Comparison of ENCODE assay signal across 8 mouse cellular contexts in the genomic region with DNA sequence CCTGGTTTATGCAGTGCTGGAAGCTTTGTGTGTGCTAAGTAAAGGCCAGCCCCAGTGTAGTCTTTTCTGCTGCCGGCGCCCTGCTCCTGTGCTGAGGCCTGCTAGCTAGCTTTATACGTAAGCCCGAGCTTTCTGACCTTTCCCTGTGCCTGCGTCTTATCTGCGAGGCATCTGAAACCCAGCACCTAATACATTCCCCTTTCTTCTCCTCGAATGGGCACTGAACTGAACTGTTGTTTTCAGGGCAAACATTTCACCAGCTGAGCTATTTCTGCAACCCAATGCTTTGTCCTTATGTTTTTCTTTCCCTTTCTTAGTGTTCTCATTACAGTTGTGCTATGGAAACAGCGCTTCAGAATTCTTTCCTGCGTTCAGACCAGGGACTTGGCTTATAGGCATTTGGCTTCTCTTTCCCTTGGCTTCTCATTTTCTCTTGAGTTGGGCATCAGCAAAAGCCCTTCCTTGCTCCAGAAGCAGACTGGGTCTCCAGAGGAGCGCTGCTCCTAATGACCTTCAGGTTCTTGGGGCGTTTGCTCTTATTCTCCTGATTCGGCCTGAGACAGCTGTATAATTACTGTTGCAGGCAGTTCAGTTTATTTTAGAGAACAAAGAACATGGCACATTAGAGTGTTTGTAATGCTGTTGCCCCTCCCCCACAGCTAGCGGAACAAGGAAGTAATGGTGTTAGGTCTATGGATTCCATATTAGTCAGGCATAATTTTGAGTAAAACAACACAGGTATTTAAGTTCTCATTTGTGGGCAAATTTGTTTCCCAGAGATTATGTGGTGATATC.
A peak's percentile ranks its signal among the peaks of the same experiment; 100 is the strongest.
DNase-seq lines count a peak whose midpoint lies in the region; ATAC-seq and TF ChIP-seq lines count a peak whose summit lies in the region.

No protein-coding gene starts in this region.

- H3K4me2 ChIP-seq in heart, embryonic 14.5 days (ENCODE audit: low read length): peak overlapping the region; percentile 35
- peak overlapping the region; percentile 42 for H3K4me2 ChIP-seq in limb, embryonic 13.5 days (replicated peaks)
- no peak overlapping the region for H3K4me2 ChIP-seq in neural tube, embryonic 14.5 days (ENCODE audit: low read depth, low read length)

- ATAC-seq in G1E (ENCODE audit: extremely low read depth, insufficient number of reproducible peaks, low FRiP score, poor library complexity, severe bottlenecking): peak; percentile 51; the same call in 1 of the 2 replicates
- no peak for ATAC-seq in heart, embryonic 14.5 days (ENCODE audit: insufficient number of reproducible peaks, insufficient read depth, low FRiP score, low read depth)
- no peak for ATAC-seq in limb, embryonic 13.5 days (ENCODE audit: low FRiP score, low read depth)
- ATAC-seq in neural tube, embryonic 14.5 days (ENCODE audit: low read depth): peak; percentile 25; the same call in 1 of the 2 replicates

- 31% methylated on average over 13 of the region's 13 CpGs for WGBS in heart, embryonic 14.5 days
- WGBS in limb, embryonic 13.5 days: 19% methylated on average over 13 of the region's 13 CpGs
- 18% methylated on average over 13 of the region's 13 CpGs for WGBS in neural tube, embryonic 14.5 days

- peak; percentile 18 to 37 for DNase-seq in adrenal gland, postnatal 36 days
- no peak for DNase-seq in adrenal gland, postnatal 10 days
- DNase-seq in G1E (ENCODE audit: low spot score): no peak
- no peak for DNase-seq in gastrocnemius, postnatal 10 days
- no peak for DNase-seq in left cerebral cortex, postnatal 25 days (ENCODE audit: low spot score in 2 of 2)

- H3K4me3 ChIP-seq in G1E (ENCODE audit: low read depth, low read length): peak overlapping the region; percentile 53; the same call in 1 of the 2 replicates
- H3K4me3 ChIP-seq in heart, embryonic 14.5 days (ENCODE audit: control insufficient read depth in 1 of 2, insufficient read depth in 1 of 2, low read depth in 1 of 2, low read length in 2 of 2): no peak overlapping the region
- H3K4me3 ChIP-seq in limb, embryonic 13.5 days: no peak overlapping the region
- no peak overlapping the region for H3K4me3 ChIP-seq in neural tube, embryonic 14.5 days (ENCODE audit: low read depth, low read length)

- peak overlapping the region; percentile 61 to 70 for H3K27ac ChIP-seq in heart, embryonic 14.5 days (replicated peaks in 1 of 2; ENCODE audit: control insufficient read depth in 1 of 2, insufficient read depth in 1 of 2, low read depth in 2 of 2, low read length in 2 of 2)
- H3K27ac ChIP-seq in limb, embryonic 13.5 days: peak overlapping the region; percentile 81
- peak overlapping the region; percentile 84 for H3K27ac ChIP-seq in neural tube, embryonic 14.5 days (ENCODE audit: low read depth, low read length)

- no peak for TF ChIP-seq CTCF in G1E (IDR thresholded peaks at IDR 0.05; ENCODE audit: low read depth, low read length)

- H3K9ac ChIP-seq in heart, embryonic 14.5 days (ENCODE audit: low read length): peak overlapping the region; percentile 64
- peak overlapping the region; percentile 25; the same call in 1 of the 2 replicates for H3K9ac ChIP-seq in limb, embryonic 13.5 days
- H3K9ac ChIP-seq in neural tube, embryonic 14.5 days (replicated peaks; ENCODE audit: low read depth, low read length): 0 out of 2 replicates have a peak overlapping the region, but pooled peaks have one; percentile 17

- H3K27me3 ChIP-seq in G1E (ENCODE audit: insufficient read depth, low read length): no peaks in the 10 kb centered on the region
- no peaks in the 10 kb centered on the region for H3K27me3 ChIP-seq in heart, embryonic 14.5 days (ENCODE audit: control insufficient read depth, insufficient read depth, low read length)
- no peaks in the 10 kb centered on the region for H3K27me3 ChIP-seq in limb, embryonic 13.5 days
- no peaks in the 10 kb centered on the region for H3K27me3 ChIP-seq in neural tube, embryonic 14.5 days (ENCODE audit: control insufficient read depth, insufficient read depth, low read length)

- no peaks in the 10 kb centered on the region for H3K9me3 ChIP-seq in G1E (replicated peaks)
- H3K9me3 ChIP-seq in heart, embryonic 14.5 days (ENCODE audit: control insufficient read depth, low read length): no peaks in the 10 kb centered on the region
- no peaks in the 10 kb centered on the region for H3K9me3 ChIP-seq in limb, embryonic 13.5 days
- H3K9me3 ChIP-seq in neural tube, embryonic 14.5 days (ENCODE audit: control insufficient read depth, low read length): no peaks in the 10 kb centered on the region

- peaks cover 33% of the 10 kb centered on the region for H3K36me3 ChIP-seq in G1E (replicated peaks)
- H3K36me3 ChIP-seq in heart, embryonic 14.5 days (ENCODE audit: control insufficient read depth, insufficient read depth, low read length): no peaks in the 10 kb centered on the region
- H3K36me3 ChIP-seq in limb, embryonic 13.5 days: no peaks in the 10 kb centered on the region
- no peaks in the 10 kb centered on the region for H3K36me3 ChIP-seq in neural tube, embryonic 14.5 days (ENCODE audit: control insufficient read depth, insufficient read depth, low read length)

- H3K4me1 ChIP-seq in G1E (ENCODE audit: insufficient read depth, low read depth, low read length): peaks cover 58% of the 10 kb centered on the region
- peaks cover 26 to 69% of the 10 kb centered on the region in 2 experiments for H3K4me1 ChIP-seq in heart, embryonic 14.5 days (ENCODE audit: control insufficient read depth in 2 of 2, insufficient read depth in 2 of 2, low read length in 2 of 2)
- peaks cover 95% of the 10 kb centered on the region for H3K4me1 ChIP-seq in limb, embryonic 13.5 days
- H3K4me1 ChIP-seq in neural tube, embryonic 14.5 days (ENCODE audit: control insufficient read depth, insufficient read depth, low read length): peaks cover 61% of the 10 kb centered on the region

- intact Hi-C loops in left cerebral cortex, postnatal 25 days (cut with DNase I): no loop called here

Comparison
In these comparisons a context has a peak if more than half of its experiments do, and no peak if none do; other contexts are left out.
1. DNase-seq: peak in adrenal gland, postnatal 36 days (2 of 2); none in adrenal gland, postnatal 10 days (single experiment), G1E (single experiment), gastrocnemius, postnatal 10 days (single experiment) and left cerebral cortex, postnatal 25 days (0 of 2).
2. ATAC-seq: peak in G1E (single experiment) and neural tube, embryonic 14.5 days (single experiment); none in heart, embryonic 14.5 days (single experiment) and limb, embryonic 13.5 days (single experiment).
3. Peak in every context shown above with its lines, with median percentiles within 50 percentile points of each other: H3K27ac ChIP-seq and H3K9ac ChIP-seq.